Mouse (Mus musculus) cerebellum, adult 2 months (tissue): ENCODE data around the gene Pla2g1b. TPM values are rescaled to one million over a fixed set of nuclear protein-coding genes. Genes with fewer than 3 reads are reported as not detected.

Experiments used
- DNase-seq, 2 experiments: peaks; one replicate each; pipeline ENCODE4 v3.0.0; 2021
- H3K27ac ChIP-seq: fragments of 200-500 bp; 2 replicates; pipeline ENCODE4 v1.5.1; 2012; ENCODE audit warnings: low read length, control low read depth, inconsistent platforms; ENCODE audit not compliant: insufficient read depth
- H3K27me3 ChIP-seq: fragments of 200-500 bp; 2 replicates; pipeline ENCODE4 v1.6.1; 2012; ENCODE audit warnings: inconsistent platforms, mild to moderate bottlenecking, low read length, moderate library complexity; ENCODE audit not compliant: control insufficient read depth, insufficient read depth
- H3K4me1 ChIP-seq: fragments of 200-500 bp; 2 replicates; pipeline ENCODE4 v1.6.1; 2011; ENCODE audit warnings: low read length; ENCODE audit not compliant: control insufficient read depth, insufficient read depth
- H3K4me3 ChIP-seq: fragments of 200-500 bp; replicated peaks from 2 replicates; pipeline ENCODE3; 2011; ENCODE audit warnings: mild to moderate bottlenecking, low read depth, low read length, control low read depth; ENCODE audit not compliant: insufficient read depth
- CTCF ChIP-seq: fragments of 200-500 bp; IDR thresholded peaks from 2 replicates; pipeline ENCODE4 v1.5.1; 2011; ENCODE audit warnings: low read depth, mild to moderate bottlenecking, control low read depth, low read length, moderate library complexity, borderline replicate concordance; ENCODE audit not compliant: insufficient read depth
- POLR2A ChIP-seq: fragments of 200-500 bp; IDR thresholded peaks from 2 replicates; pipeline ENCODE4 v1.6.1; 2011; ENCODE audit warnings: low read length, control low read depth, borderline replicate concordance; ENCODE audit not compliant: insufficient read depth
- WGBS: fragments of 180-500 bp; shearing (Covaris S2); methylation state at CpG from one replicate; pipeline ENCODE4 v1.1.7; 2018; 5-methylcytosine and 5-hydroxymethylcytosine counted together
- polyA plus RNA-seq: library from polyadenylated mRNA; depleted of rRNA; stranded (reverse); fragments of >200 nt; gene quantifications from 2 replicates; pipeline ENCODE4 v1.2.3, GENCODE M21; 2012

Gene Pla2g1b
- polyA plus RNA-seq, 1 experiment, result not detected

GRCm38 (mm10) chr5:115483947-115484920, 18.2 kb downstream of the Pla2g1b start, which contains the start of gene Sirt4:
Sirt4 (minus strand) TSS chr5:115484725.
- DNase-seq, result peak; percentile 86 to 94
- TF ChIP-seq CTCF, result no peak
- TF ChIP-seq POLR2A, result peak; percentile 89; the same call in 1 of the 2 replicates
- H3K27ac ChIP-seq, result peak within 1 kb of the TSS; percentile 86
- no peaks in the 10 kb centered on the region for H3K27me3 ChIP-seq
- peak within 1 kb of the TSS; percentile 68 for H3K4me3 ChIP-seq
- peaks cover 21% of the 10 kb centered on the region for H3K4me1 ChIP-seq
- WGBS, result 3% methylated on average over 30 of the region's 30 CpGs

GRCm38 (mm10) chr5:115484996-115485395, 18.9 kb downstream of the Pla2g1b start:
- 53% methylated on average over 5 of the region's 5 CpGs for WGBS
- H3K27ac ChIP-seq, result peak overlapping the region; percentile 49
- no peak for DNase-seq
- peaks cover 21% of the 10 kb centered on the region for H3K4me1 ChIP-seq
- no peak for TF ChIP-seq POLR2A
- TF ChIP-seq CTCF, result no peak
- H3K27me3 ChIP-seq, result no peaks in the 10 kb centered on the region
- H3K4me3 ChIP-seq, result no peak overlapping the region

- DNase-seq, result no peak
- TF ChIP-seq POLR2A, result no peak
- TF ChIP-seq CTCF, result no peak
- H3K27me3 ChIP-seq, result no peaks in the 10 kb centered on the region
- H3K4me3 ChIP-seq, result no peak overlapping the region
- H3K4me1 ChIP-seq, result peaks cover 21% of the 10 kb centered on the region
- no peak overlapping the region for H3K27ac ChIP-seq
- WGBS, result 84% methylated on average over 18 of the region's 18 CpGs
Observed at GRCm38 (mm10) chr5:115485489-115486205, 19.6 kb downstream of the Pla2g1b start.

GRCm38 (mm10) chr5:115486726-115487125, 20.7 kb downstream of the Pla2g1b start:
- DNase-seq, result no peak
- Histone ChIP-seq H3K4me3 (no peak overlapping the region), H3K27ac (no peak overlapping the region), H3K4me1 (peaks cover 13% of the 10 kb centered on the region), H3K27me3 (no peaks in the 10 kb centered on the region)
- WGBS, result 58% methylated on average over 4 of the region's 4 CpGs
- TF ChIP-seq CTCF, result no peak
- TF ChIP-seq POLR2A, result no peak

GRCm38 (mm10) chr5:115487353-115487752, 21.3 kb downstream of the Pla2g1b start:
- Histone ChIP-seq H3K4me1 (peaks cover 14% of the 10 kb centered on the region; the same call in 1 of the 2 replicates), H3K4me3 (no peak overlapping the region), H3K27ac (no peak overlapping the region), H3K27me3 (no peaks in the 10 kb centered on the region)
- 80% methylated on average over 8 of the region's 8 CpGs for whole genome bisulfite sequencing
- no peak for DNase-seq
- no peak for TF ChIP-seq CTCF
- no peak for TF ChIP-seq POLR2A

GRCm38 (mm10) chr5:115487942-115488580, 22.0 kb downstream of the Pla2g1b start:
- TF ChIP-seq CTCF, result no peak
- no peak for TF ChIP-seq POLR2A
- Histone ChIP-seq H3K27ac (peak overlapping the region; percentile 81; the same call in 1 of the 2 replicates), H3K4me1 (peaks cover 8% of the 10 kb centered on the region; the same call in 1 of the 2 replicates), H3K27me3 (no peaks in the 10 kb centered on the region), H3K4me3 (no peak overlapping the region)
- no peak for DNase-seq
- 78% methylated on average over 9 of the region's 9 CpGs for WGBS

GRCm38 (mm10) chr5:115488841-115489698, 23.0 kb downstream of the Pla2g1b start:
- WGBS, result under 1% methylated on average over 39 of the region's 39 CpGs

More at GRCm38 (mm10) chr5:115488841-115489698, 23.0 kb downstream of the Pla2g1b start:
- Histone ChIP-seq H3K4me3 (peak overlapping the region; percentile 58), H3K27me3 (no peaks in the 10 kb centered on the region), H3K4me1 (peaks cover 8% of the 10 kb centered on the region; the same call in 1 of the 2 replicates), H3K27ac (peak overlapping the region; percentile 98)
- DNase-seq, result peak; percentile 85 to 93
- TF ChIP-seq POLR2A (peak; percentile 97), CTCF (no peak)
